Mouse (Mus musculus) lung, embryonic 16.5 days (tissue): ENCODE measurements around the gene Dusp7. TPM values are rescaled to one million over a fixed set of nuclear protein-coding genes. Genes with fewer than 3 reads are reported as not detected.

ENCODE experiments used
- ATAC-seq: fragments of 200-750 bp; cut with Nextera tagmentation; 2 replicates; pipeline ENCODE4 v1.8.0; 2017; ENCODE audit warnings: low read depth, mild to moderate bottlenecking, moderate library complexity
- H3K27ac ChIP-seq: fragments of 300-500 bp; sonication (generic); 2 replicates; pipeline ENCODE4 v1.5.1; 2014; ENCODE audit warnings: mild to moderate bottlenecking, control low read depth, low read length
- H3K27me3 ChIP-seq: fragments of 300-500 bp; sonication (generic); 2 replicates; pipeline ENCODE4 v1.6.1; 2014; ENCODE audit warnings: low read depth, low read length, mixed read lengths; ENCODE audit not compliant: control insufficient read depth, insufficient read depth
- H3K36me3 ChIP-seq: fragments of 300-500 bp; sonication (generic); 2 replicates; pipeline ENCODE4 v1.6.1; 2014; ENCODE audit warnings: low read length; ENCODE audit not compliant: control insufficient read depth, insufficient read depth
- H3K4me1 ChIP-seq: fragments of 300-500 bp; sonication (generic); replicated peaks from 2 replicates; pipeline ENCODE4 v1.6.1; 2014; ENCODE audit warnings: low read length, mixed read lengths; ENCODE audit not compliant: control insufficient read depth, insufficient read depth
- H3K4me2 ChIP-seq: fragments of 300-500 bp; sonication (generic); 2 replicates; pipeline ENCODE4 v1.6.1; 2014; ENCODE audit warnings: low read depth, low read length, control low read depth
- H3K4me3 ChIP-seq: fragments of 300-500 bp; sonication (generic); 2 replicates; pipeline ENCODE4 v1.5.1; 2014; ENCODE audit warnings: mild to moderate bottlenecking, low read length, control low read depth
- H3K9ac ChIP-seq: fragments of 300-500 bp; sonication (generic); 2 replicates; pipeline ENCODE4 v1.6.1; 2014; ENCODE audit warnings: low read length, control low read depth
- H3K9me3 ChIP-seq: fragments of 300-500 bp; sonication (generic); 2 replicates; pipeline ENCODE4 v1.6.1; 2016; ENCODE audit warnings: low read length; ENCODE audit not compliant: control insufficient read depth
- WGBS: fragments of 180-500 bp; shearing (Covaris S2); extraction: QIAGEN DNeasy Blood & Tissue Kit; methylation state at CpG from one replicate; pipeline ENCODE4 v1.1.7; 2014; 5-methylcytosine and 5-hydroxymethylcytosine counted together
- polyA plus RNA-seq: library from polyadenylated mRNA; unstranded; fragments of >200 nt; fragmentation: Nextera tagmentation; extraction: Ambion mirVana; gene quantifications from 2 replicates; pipeline ENCODE4 v1.2.1, GENCODE M21; 2015

Dusp7 gene
- polyA plus RNA-seq, 1 experiment from 2014 or later: 12.9 TPM

- Histone ChIP-seq H3K36me3 (no peaks in the 10 kb centered on the region), H3K9ac (no peak overlapping the region), H3K9me3 (no peaks in the 10 kb centered on the region), H3K27ac (no peak overlapping the region), H3K4me1 (peaks cover 13% of the 10 kb centered on the region), H3K27me3 (no peaks in the 10 kb centered on the region), H3K4me3 (no peak overlapping the region), H3K4me2 (no peak overlapping the region)
- ATAC-seq: no peak
- WGBS: 74% methylated on average over 8 of the region's 8 CpGs
Observed at GRCm38 (mm10) chr9:106393548-106393947, 25.1 kb downstream of the Dusp7 start.

- H3K9me3 ChIP-seq: no peaks in the 10 kb centered on the region
- peak overlapping the region; percentile 39; the same call in 1 of the 2 replicates for H3K9ac ChIP-seq
- H3K4me3 ChIP-seq: no peak overlapping the region
- ATAC-seq: peak; percentile 50; the same call in 1 of the 2 replicates
- no peaks in the 10 kb centered on the region for H3K36me3 ChIP-seq
- H3K4me2 ChIP-seq: no peak overlapping the region
- 49% methylated on average over 11 of the region's 11 CpGs for WGBS
- no peaks in the 10 kb centered on the region for H3K27me3 ChIP-seq
- peaks cover 13% of the 10 kb centered on the region for H3K4me1 ChIP-seq
- H3K27ac ChIP-seq: no peak overlapping the region
Observed at GRCm38 (mm10) chr9:106394649-106395602, 26.5 kb downstream of the Dusp7 start.

- 40% methylated on average over 4 of the region's 4 CpGs for WGBS
- no peak for ATAC-seq
- no peak overlapping the region for H3K9ac ChIP-seq
- no peak overlapping the region for H3K4me3 ChIP-seq
- H3K4me1 ChIP-seq: peaks cover 13% of the 10 kb centered on the region
- H3K27me3 ChIP-seq: no peaks in the 10 kb centered on the region
- H3K9me3 ChIP-seq: no peaks in the 10 kb centered on the region
- H3K36me3 ChIP-seq: no peaks in the 10 kb centered on the region
- H3K27ac ChIP-seq: no peak overlapping the region
- no peak overlapping the region for H3K4me2 ChIP-seq
Observed at GRCm38 (mm10) chr9:106397733-106398132, 29.3 kb downstream of the Dusp7 start.

- H3K9ac ChIP-seq: no peak overlapping the region
- H3K9me3 ChIP-seq: no peaks in the 10 kb centered on the region
- H3K4me2 ChIP-seq: no peak overlapping the region
- no peak overlapping the region for H3K27ac ChIP-seq
- 48% methylated on average over 9 of the region's 9 CpGs for WGBS
- peaks cover 10% of the 10 kb centered on the region; the same call in 1 of the 2 replicates for H3K4me1 ChIP-seq
- H3K4me3 ChIP-seq: no peak overlapping the region
- H3K27me3 ChIP-seq: no peaks in the 10 kb centered on the region
- no peak for ATAC-seq
- no peaks in the 10 kb centered on the region for H3K36me3 ChIP-seq
Observed at GRCm38 (mm10) chr9:106398667-106399311, 30.4 kb downstream of the Dusp7 start.

- H3K4me1 ChIP-seq: peaks cover 7% of the 10 kb centered on the region; the same call in 1 of the 2 replicates
- no peak overlapping the region for H3K9ac ChIP-seq
- no peak overlapping the region for H3K4me2 ChIP-seq
- 73% methylated on average over 3 of the region's 3 CpGs for WGBS
- H3K27ac ChIP-seq: no peak overlapping the region
- H3K9me3 ChIP-seq: no peaks in the 10 kb centered on the region
- no peak for ATAC-seq
- no peaks in the 10 kb centered on the region for H3K27me3 ChIP-seq
- H3K4me3 ChIP-seq: no peak overlapping the region
- no peaks in the 10 kb centered on the region for H3K36me3 ChIP-seq
Observed at GRCm38 (mm10) chr9:106399808-106400207, 31.4 kb downstream of the Dusp7 start.

GRCm38 (mm10) chr9:106402149-106402548 is 33.7 kb downstream of the Dusp7 start:
- Histone ChIP-seq H3K9ac (no peak overlapping the region), H3K4me1 (peaks cover 23% of the 10 kb centered on the region)
- 68% methylated on average over 5 of the region's 5 CpGs for WGBS

GRCm38 (mm10) chr9:106402607-106403375 is 34.4 kb downstream of the Dusp7 start:
- Histone ChIP-seq H3K4me3 (no peak overlapping the region), H3K36me3 (no peaks in the 10 kb centered on the region)
- WGBS: 72% methylated on average over 16 of the region's 16 CpGs

More at GRCm38 (mm10) chr9:106402149-106402548, 33.7 kb downstream of the Dusp7 start:
- Histone ChIP-seq H3K9me3 (no peaks in the 10 kb centered on the region), H3K27me3 (no peaks in the 10 kb centered on the region), H3K4me2 (no peak overlapping the region), H3K27ac (no peak overlapping the region), H3K36me3 (no peaks in the 10 kb centered on the region), H3K4me3 (no peak overlapping the region)
- no peak for ATAC-seq

GRCm38 (mm10) chr9:106405275-106405674 is 36.8 kb downstream of the Dusp7 start:
- Histone ChIP-seq H3K4me2 (no peak overlapping the region), H3K4me3 (no peak overlapping the region), H3K36me3 (no peaks in the 10 kb centered on the region), H3K27me3 (no peaks in the 10 kb centered on the region), H3K4me1 (peaks cover 23% of the 10 kb centered on the region), H3K9ac (no peak overlapping the region), H3K9me3 (no peaks in the 10 kb centered on the region), H3K27ac (peak overlapping the region; percentile 55; the same call in 1 of the 2 replicates)
- peak; percentile 81 for ATAC-seq
- 16% methylated on average over 6 of the region's 6 CpGs for WGBS

More at GRCm38 (mm10) chr9:106402607-106403375, 34.4 kb downstream of the Dusp7 start:
- H3K9me3 ChIP-seq: no peaks in the 10 kb centered on the region
- no peak overlapping the region for H3K27ac ChIP-seq
- no peaks in the 10 kb centered on the region for H3K27me3 ChIP-seq
- H3K9ac ChIP-seq: no peak overlapping the region
- peaks cover 23% of the 10 kb centered on the region for H3K4me1 ChIP-seq
- H3K4me2 ChIP-seq: no peak overlapping the region
- ATAC-seq: no peak
